Mouse (Mus musculus) lung, embryonic 15.5 days (tissue): ENCODE data around the gene Dhrs4. TPM values are rescaled to one million over a fixed set of nuclear protein-coding genes. Genes with fewer than 3 reads are reported as not detected.

Experiments
- ATAC-seq: fragments of 200-750 bp; cut with Nextera tagmentation; 2 replicates; pipeline ENCODE4 v1.8.0; 2017; ENCODE audit warnings: moderate number of reproducible peaks, borderline replicate concordance; ENCODE audit not compliant: low FRiP score, low TSS enrichment; ENCODE audit errors: extremely low read depth
- H3K27ac ChIP-seq: fragments of 300-500 bp; sonication (generic); 2 replicates; pipeline ENCODE4 v1.5.1; 2015; ENCODE audit warnings: moderate library complexity, mild to moderate bottlenecking, inconsistent platforms
- H3K27me3 ChIP-seq: fragments of 300-500 bp; sonication (generic); 2 replicates; pipeline ENCODE4 v1.6.1; 2015; ENCODE audit warnings: inconsistent platforms
- H3K36me3 ChIP-seq: fragments of 300-500 bp; sonication (generic); 2 replicates; pipeline ENCODE4 v1.6.1; 2015; ENCODE audit warnings: inconsistent platforms
- H3K4me1 ChIP-seq: fragments of 300-500 bp; sonication (generic); 2 replicates; pipeline ENCODE4 v1.6.1; 2015; ENCODE audit warnings: inconsistent platforms
- H3K4me2 ChIP-seq: fragments of 300-500 bp; sonication (generic); 2 replicates; pipeline ENCODE4 v1.6.1; 2015; ENCODE audit warnings: inconsistent platforms, mild to moderate bottlenecking, moderate library complexity
- H3K4me3 ChIP-seq: fragments of 300-500 bp; sonication (generic); 2 replicates; pipeline ENCODE4 v1.5.1; 2015; ENCODE audit warnings: mild to moderate bottlenecking, inconsistent platforms
- H3K9ac ChIP-seq: fragments of 300-500 bp; sonication (generic); 2 replicates; pipeline ENCODE4 v1.6.1; 2015; ENCODE audit warnings: inconsistent platforms
- H3K9me3 ChIP-seq: fragments of 300-500 bp; sonication (generic); 2 replicates; pipeline ENCODE4 v1.6.1; 2016; ENCODE audit warnings: inconsistent platforms
- WGBS: fragments of 180-500 bp; shearing (Covaris S2); methylation state at CpG from one replicate; pipeline ENCODE4 v1.1.7; 2015; 5-methylcytosine and 5-hydroxymethylcytosine counted together
- polyA plus RNA-seq: library from polyadenylated mRNA; unstranded; fragments of >200 nt; fragmentation: Nextera tagmentation; extraction: Ambion mirVana; gene quantifications from 2 replicates; pipeline ENCODE4 v1.2.1, GENCODE M21; 2015

Gene Dhrs4
- polyA plus RNA-seq, 1 experiment from 2014 or later = 114 TPM

- ATAC-seq = no peak
- 55% methylated on average over 4 of the region's 4 CpGs for WGBS
- H3K4me3 ChIP-seq = no peak overlapping the region
- H3K27ac ChIP-seq = no peak overlapping the region
- no peak overlapping the region for H3K4me2 ChIP-seq
- H3K9ac ChIP-seq = no peak overlapping the region
- no peaks in the 10 kb centered on the region for H3K36me3 ChIP-seq
- no peaks in the 10 kb centered on the region for H3K27me3 ChIP-seq
- peaks cover 13% of the 10 kb centered on the region for H3K4me1 ChIP-seq
- H3K9me3 ChIP-seq = no peaks in the 10 kb centered on the region
These were observed 12.1 kb upstream of the Dhrs4 start for GRCm38 (mm10) chr14:55466481-55466880.

GRCm38 (mm10) chr14:55467108-55467507 lies 11.4 kb upstream of the Dhrs4 start:
- Histone ChIP-seq H3K4me3 (no peak overlapping the region), H3K4me2 (no peak overlapping the region), H3K9me3 (no peaks in the 10 kb centered on the region), H3K36me3 (no peaks in the 10 kb centered on the region), H3K27me3 (no peaks in the 10 kb centered on the region), H3K27ac (no peak overlapping the region), H3K9ac (no peak overlapping the region), H3K4me1 (peaks cover 16% of the 10 kb centered on the region)
- 63% methylated on average over 7 of the region's 7 CpGs for WGBS
- ATAC-seq = no peak

- ATAC-seq = no peak
- Histone ChIP-seq H3K27me3 (no peaks in the 10 kb centered on the region), H3K36me3 (no peaks in the 10 kb centered on the region), H3K4me3 (no peak overlapping the region), H3K4me2 (no peak overlapping the region), H3K27ac (no peak overlapping the region), H3K9me3 (no peaks in the 10 kb centered on the region), H3K9ac (no peak overlapping the region), H3K4me1 (peaks cover 16% of the 10 kb centered on the region)
- 81% methylated on average over 2 of the region's 2 CpGs for WGBS
These were observed 10.2 kb upstream of the Dhrs4 start for GRCm38 (mm10) chr14:55468301-55468741.

GRCm38 (mm10) chr14:55469041-55469440 lies 9.5 kb upstream of the Dhrs4 start:
- no peaks in the 10 kb centered on the region for H3K36me3 ChIP-seq
- no peak overlapping the region for H3K4me3 ChIP-seq
- H3K4me2 ChIP-seq = no peak overlapping the region
- WGBS = 55% methylated on average over 2 of the region's 2 CpGs
- no peak overlapping the region for H3K9ac ChIP-seq
- no peak overlapping the region for H3K27ac ChIP-seq
- H3K4me1 ChIP-seq = peaks cover 16% of the 10 kb centered on the region
- H3K27me3 ChIP-seq = no peaks in the 10 kb centered on the region
- H3K9me3 ChIP-seq = no peaks in the 10 kb centered on the region
- no peak for ATAC-seq

- WGBS = 56% methylated on average over 6 of the region's 6 CpGs
These were observed 8.7 kb upstream of the Dhrs4 start for GRCm38 (mm10) chr14:55469821-55470220.

GRCm38 (mm10) chr14:55470806-55471205 lies 7.8 kb upstream of the Dhrs4 start:
- no peak overlapping the region for H3K4me3 ChIP-seq
- H3K4me2 ChIP-seq = peak overlapping the region; percentile 13; the same call in 1 of the 2 replicates
- WGBS = 1% methylated on average over 10 of the region's 10 CpGs
- H3K27ac ChIP-seq = no peak overlapping the region
- H3K36me3 ChIP-seq = no peaks in the 10 kb centered on the region
- no peaks in the 10 kb centered on the region for H3K27me3 ChIP-seq
- no peaks in the 10 kb centered on the region for H3K9me3 ChIP-seq
- H3K4me1 ChIP-seq = peaks cover 16% of the 10 kb centered on the region
- H3K9ac ChIP-seq = no peak overlapping the region
- no peak for ATAC-seq

More at GRCm38 (mm10) chr14:55469821-55470220, 8.7 kb upstream of the Dhrs4 start:
- H3K4me1 ChIP-seq = peaks cover 16% of the 10 kb centered on the region
- no peak overlapping the region for H3K4me3 ChIP-seq
- no peak overlapping the region for H3K27ac ChIP-seq
- H3K36me3 ChIP-seq = no peaks in the 10 kb centered on the region
- H3K9ac ChIP-seq = no peak overlapping the region
- no peak for ATAC-seq
- no peaks in the 10 kb centered on the region for H3K27me3 ChIP-seq
- no peak overlapping the region for H3K4me2 ChIP-seq
- no peaks in the 10 kb centered on the region for H3K9me3 ChIP-seq

GRCm38 (mm10) chr14:55475654-55476053 lies 2.9 kb upstream of the Dhrs4 start:
- WGBS = 35% methylated on average over 2 of the region's 2 CpGs
- no peaks in the 10 kb centered on the region for H3K9me3 ChIP-seq
- H3K27ac ChIP-seq = no peak overlapping the region
- no peak overlapping the region for H3K4me3 ChIP-seq
- no peak overlapping the region for H3K9ac ChIP-seq
- H3K4me1 ChIP-seq = peaks cover 22% of the 10 kb centered on the region
- no peak for ATAC-seq
- H3K27me3 ChIP-seq = no peaks in the 10 kb centered on the region
- no peaks in the 10 kb centered on the region; the same call in 1 of the 2 replicates for H3K36me3 ChIP-seq
- H3K4me2 ChIP-seq = no peak overlapping the region

GRCm38 (mm10) chr14:55477421-55477820 lies 1.1 kb upstream of the Dhrs4 start:
- H3K4me2 ChIP-seq = no peak overlapping the region
- H3K4me3 ChIP-seq = no peak overlapping the region
- H3K27me3 ChIP-seq = no peaks in the 10 kb centered on the region
- no peak overlapping the region for H3K9ac ChIP-seq
- no peak overlapping the region for H3K27ac ChIP-seq
- no peaks in the 10 kb centered on the region for H3K9me3 ChIP-seq
- 97% methylated on average over 1 of the region's 1 CpGs for WGBS
- ATAC-seq = no peak
- peaks cover 17% of the 10 kb centered on the region; the same call in 1 of the 2 replicates for H3K4me1 ChIP-seq
- H3K36me3 ChIP-seq = peaks cover 6% of the 10 kb centered on the region; the same call in 1 of the 2 replicates

GRCm38 (mm10) chr14:55477829-55478228 lies 729 bp upstream of the Dhrs4 start:
- no peak overlapping the region for H3K9ac ChIP-seq
- no peak for ATAC-seq
- no peak overlapping the region for H3K27ac ChIP-seq
- H3K4me3 ChIP-seq = no peak overlapping the region; the same call in 1 of the 2 replicates
- no peak overlapping the region for H3K4me2 ChIP-seq
- no peaks in the 10 kb centered on the region for H3K27me3 ChIP-seq
- peaks cover 17% of the 10 kb centered on the region; the same call in 1 of the 2 replicates for H3K4me1 ChIP-seq
- 73% methylated on average over 5 of the region's 5 CpGs for WGBS
- H3K36me3 ChIP-seq = peaks cover 6% of the 10 kb centered on the region; the same call in 1 of the 2 replicates
- no peaks in the 10 kb centered on the region for H3K9me3 ChIP-seq

GRCm38 (mm10) chr14:55479629-55480028 lies 1.1 kb downstream of the Dhrs4 start:
- WGBS = 90% methylated on average over 10 of the region's 10 CpGs
- H3K27ac ChIP-seq = no peak overlapping the region
- no peaks in the 10 kb centered on the region for H3K9me3 ChIP-seq
- H3K4me1 ChIP-seq = peaks cover 17% of the 10 kb centered on the region; the same call in 1 of the 2 replicates
- peak overlapping the region; percentile 61; the same call in 1 of the 2 replicates for H3K4me3 ChIP-seq
- H3K4me2 ChIP-seq = peak overlapping the region; percentile 65
- H3K36me3 ChIP-seq = peaks cover 6% of the 10 kb centered on the region; the same call in 1 of the 2 replicates
- no peaks in the 10 kb centered on the region for H3K27me3 ChIP-seq
- no peak for ATAC-seq
- H3K9ac ChIP-seq = peak overlapping the region; percentile 71; the same call in 1 of the 2 replicates

- ATAC-seq = no peak
- no peak overlapping the region for H3K9ac ChIP-seq
- no peaks in the 10 kb centered on the region for H3K9me3 ChIP-seq
- no peak overlapping the region for H3K4me2 ChIP-seq
- peaks cover 13% of the 10 kb centered on the region; the same call in 1 of the 2 replicates for H3K4me1 ChIP-seq
- H3K27ac ChIP-seq = no peak overlapping the region
- H3K4me3 ChIP-seq = no peak overlapping the region
- H3K36me3 ChIP-seq = peaks cover 14% of the 10 kb centered on the region; the same call in 1 of the 2 replicates
- 72% methylated on average over 5 of the region's 5 CpGs for WGBS
- H3K27me3 ChIP-seq = no peaks in the 10 kb centered on the region
These were observed 6.0 kb downstream of the Dhrs4 start for GRCm38 (mm10) chr14:55484430-55485085.

GRCm38 (mm10) chr14:55486836-55487235 lies 8.3 kb downstream of the Dhrs4 start:
- Histone ChIP-seq H3K27me3 (no peaks in the 10 kb centered on the region), H3K4me2 (no peak overlapping the region), H3K27ac (no peak overlapping the region), H3K4me3 (no peak overlapping the region), H3K9ac (no peak overlapping the region), H3K4me1 (peaks cover 10% of the 10 kb centered on the region), H3K9me3 (no peaks in the 10 kb centered on the region), H3K36me3 (peaks cover 9% of the 10 kb centered on the region; the same call in 1 of the 2 replicates)
- 83% methylated on average over 8 of the region's 8 CpGs for WGBS
- no peak for ATAC-seq
